Mouse (Mus musculus): ENCODE results near the gene Lgr4.

GRCm38 (mm10) chr2:109912766-109913165 is 4.7 kb upstream of the Lgr4 start:
- TF ChIP-seq USF1 (IDR thresholded peaks at IDR 0.05; ENCODE audit: low read depth) = no peak
- no peak for TF ChIP-seq MYOG (IDR thresholded peaks at IDR 0.05; ENCODE audit: control insufficient read depth in 1 of 3, insufficient read depth in 1 of 3, insufficient read length in 2 of 3, low read depth in 2 of 3)
- TF ChIP-seq MAX (IDR thresholded peaks at IDR 0.05; ENCODE audit: low read depth) = no peak
- no peak for TF ChIP-seq TCF12 (IDR thresholded peaks at IDR 0.05; ENCODE audit: insufficient read depth, poor library complexity, severe bottlenecking)
- no peak for TF ChIP-seq POLR2A (IDR thresholded peaks at IDR 0.05; ENCODE audit: insufficient read length, low read depth)
- no peak for TF ChIP-seq E2F4 (IDR thresholded peaks at IDR 0.05; ENCODE audit: insufficient read depth)
- no peak for TF ChIP-seq POLR2AphosphoS2 (IDR thresholded peaks at IDR 0.05; ENCODE audit: insufficient read length, low read depth)
- TF ChIP-seq CEBPB (IDR thresholded peaks at IDR 0.05; ENCODE audit: insufficient read depth, poor library complexity, severe bottlenecking) = no peak
- TF ChIP-seq TCF3 (IDR thresholded peaks at IDR 0.05; ENCODE audit: insufficient read length, low read depth) = no peak
